Mouse (Mus musculus): ENCODE data around the gene Cdip1. TPM values are rescaled to one million over a fixed set of nuclear protein-coding genes. Genes with fewer than 3 reads are reported as not detected.
"Not testable (repeated sequence)": the region's sequence is repeated elsewhere in the genome, so short reads cannot be mapped to it uniquely, and the experiment has no call there.

The Cdip1 gene
- total RNA-seq, 2 experiments from 2014 or later: 82.1 to 91.9 TPM

- DNase-seq: peak; percentile 20
Measured at GRCm38 (mm10) chr16:4773289-4773970, 16.7 kb downstream of the Cdip1 start.

- DNase-seq: no peak
Measured at GRCm38 (mm10) chr16:4768719-4769118, 21.4 kb downstream of the Cdip1 start.

GRCm38 (mm10) chr16:4767012-4767790 lies 22.9 kb downstream of the Cdip1 start:
- DNase-seq: peak; percentile 44

- no peak for DNase-seq
Measured at GRCm38 (mm10) chr16:4765852-4766251, 24.2 kb downstream of the Cdip1 start.

GRCm38 (mm10) chr16:4763276-4763675 lies 26.8 kb downstream of the Cdip1 start:
- DNase-seq: no peak

- DNase-seq: no peak
Measured at GRCm38 (mm10) chr16:4762437-4762836, 27.7 kb downstream of the Cdip1 start.

GRCm38 (mm10) chr16:4756660-4757335 lies 33.3 kb downstream of the Cdip1 start:
- not testable (repeated sequence) for DNase-seq

- DNase-seq: no peak
Measured at GRCm38 (mm10) chr16:4754045-4754444, 36.0 kb downstream of the Cdip1 start.

- DNase-seq: no peak
Measured at GRCm38 (mm10) chr16:4752155-4752554, 37.9 kb downstream of the Cdip1 start.

- no peak for DNase-seq
Measured at GRCm38 (mm10) chr16:4742186-4742585, 47.9 kb downstream of the Cdip1 start.

- no peak for DNase-seq
Measured at GRCm38 (mm10) chr16:4739994-4740393, 50.1 kb downstream of the Cdip1 start.

- DNase-seq: no peak
Measured at GRCm38 (mm10) chr16:4736262-4736661, 53.8 kb downstream of the Cdip1 start.

GRCm38 (mm10) chr16:4730776-4731358 lies 59.2 kb downstream of the Cdip1 start:
- DNase-seq: no peak

- no peak for DNase-seq
Measured at GRCm38 (mm10) chr16:4727963-4728362, 62.1 kb downstream of the Cdip1 start.

GRCm38 (mm10) chr16:4727526-4727925 lies 62.6 kb downstream of the Cdip1 start:
- no peak for DNase-seq

GRCm38 (mm10) chr16:4726528-4727128 lies 63.5 kb downstream of the Cdip1 start:
- no peak for DNase-seq

- DNase-seq: peak; percentile 97
Measured at GRCm38 (mm10) chr16:4725780-4726527, 64.1 kb downstream of the Cdip1 start, which contains the start of gene Hmox2. Hmox2 (plus strand) TSS chr16:4726361.

- DNase-seq: no peak
Measured at GRCm38 (mm10) chr16:4725266-4725665, 64.8 kb downstream of the Cdip1 start.

- no peak for DNase-seq
Measured at GRCm38 (mm10) chr16:4722915-4723209, 67.2 kb downstream of the Cdip1 start.

GRCm38 (mm10) chr16:4722128-4722914 lies 67.8 kb downstream of the Cdip1 start:
- no peak for DNase-seq

Data from gastrocnemius, postnatal 10 days (tissue).